7 mouse cellular contexts compared by ENCODE assay signal in genomic region chr4:147127137-147127536, GRCm38 (mm10). TPM values are rescaled to one million over a fixed set of nuclear protein-coding genes. Genes with fewer than 3 reads are reported as not detected.
DNase-seq lines count a peak whose midpoint lies in the region; ATAC-seq and TF ChIP-seq lines count a peak whose summit lies in the region.
"Not testable (repeated sequence)": the region's sequence is repeated elsewhere in the genome, so short reads cannot be mapped to it uniquely, and the experiment has no call there.

No protein-coding gene starts in this region.

- not testable (repeated sequence) for H3K27me3 ChIP-seq in embryonic facial prominence, embryonic 11.5 days (ENCODE audit: control insufficient read depth, insufficient read depth, low read length); hindbrain, postnatal 0 days (ENCODE audit: insufficient read depth, low read length); lung, postnatal 0 days (replicated peaks; ENCODE audit: insufficient read depth, low read length)

- not testable (repeated sequence) for H3K4me1 ChIP-seq in embryonic facial prominence, embryonic 11.5 days (ENCODE audit: control insufficient read depth, insufficient read depth, low read length); hindbrain, postnatal 0 days (ENCODE audit: insufficient read depth, low read length); lung, postnatal 0 days (ENCODE audit: insufficient read depth, low read depth, low read length)

- H3K36me3 ChIP-seq in embryonic facial prominence, embryonic 11.5 days (replicated peaks; ENCODE audit: control insufficient read depth, insufficient read depth, low read depth, low read length); hindbrain, postnatal 0 days (ENCODE audit: insufficient read depth, low read length); lung, postnatal 0 days (ENCODE audit: insufficient read depth, low read length): not testable (repeated sequence)

- DNase-seq in 3T3-L1 (ENCODE audit: low read depth, low spot score) (peak; percentile 5), NIH3T3 (ENCODE audit: low read depth) (peak; percentile 11)
- DNase-seq in embryonic facial prominence, embryonic 11.5 days (ENCODE audit: low spot score): peak; percentile 0
- DNase-seq in hindbrain, postnatal 0 days (ENCODE audit: low spot score): peak; percentile 1
- peak; percentile 4 for DNase-seq in lung, postnatal 0 days (ENCODE audit: low spot score)
- peak; percentile 11 for DNase-seq in neural tube, embryonic 10.5 days (ENCODE audit: extremely low spot score, low spot score)
- DNase-seq in yolk sac, embryonic 10.5 days (ENCODE audit: low spot score): peak; percentile 1

- not testable (repeated sequence) for TF ChIP-seq EP300 in lung, postnatal 0 days (IDR thresholded peaks at IDR 0.05)

- not testable (repeated sequence) for H3K4me2 ChIP-seq in embryonic facial prominence, embryonic 11.5 days (ENCODE audit: low read depth, low read length); hindbrain, postnatal 0 days (ENCODE audit: low read depth, low read length); lung, postnatal 0 days (replicated peaks; ENCODE audit: low read depth, low read length)

- H3K27ac ChIP-seq in embryonic facial prominence, embryonic 11.5 days (replicated peaks; ENCODE audit: low read depth, low read length); hindbrain, postnatal 0 days; lung, postnatal 0 days (ENCODE audit: low read length): not testable (repeated sequence)

- not testable (repeated sequence) for H3K9ac ChIP-seq in embryonic facial prominence, embryonic 11.5 days (replicated peaks; ENCODE audit: low read length); hindbrain, postnatal 0 days (replicated peaks; ENCODE audit: low read length); lung, postnatal 0 days (replicated peaks; ENCODE audit: low read depth)

- ATAC-seq in embryonic facial prominence, embryonic 11.5 days (replicated peaks; ENCODE audit: insufficient number of reproducible peaks, low FRiP score, low TSS enrichment, low read depth); hindbrain, postnatal 0 days; lung, postnatal 0 days: not testable (repeated sequence)

- H3K9me3 ChIP-seq in embryonic facial prominence, embryonic 11.5 days (replicated peaks; ENCODE audit: control insufficient read depth, low read length): not testable (repeated sequence)
- H3K9me3 ChIP-seq in hindbrain, postnatal 0 days (ENCODE audit: low read length): peaks cover 16% of the 10 kb centered on the region
- H3K9me3 ChIP-seq in lung, postnatal 0 days (ENCODE audit: low read length): peaks cover 14% of the 10 kb centered on the region

- not testable (repeated sequence) for TF ChIP-seq CTCF in hindbrain, postnatal 0 days (IDR thresholded peaks at IDR 0.05; ENCODE audit: low read depth); lung, postnatal 0 days (IDR thresholded peaks at IDR 0.05)

- 79% methylated on average over 2 of the region's 2 CpGs for WGBS in embryonic facial prominence, embryonic 11.5 days
- WGBS in hindbrain, postnatal 0 days: 82% methylated on average over 2 of the region's 2 CpGs
- WGBS in lung, postnatal 0 days: 80% methylated on average over 2 of the region's 2 CpGs

- H3K4me3 ChIP-seq in embryonic facial prominence, embryonic 11.5 days (ENCODE audit: low read depth, low read length); hindbrain, postnatal 0 days (ENCODE audit: low read length); lung, postnatal 0 days (ENCODE audit: low read depth, low read length): not testable (repeated sequence)

RNA-seq across cellular contexts. Expression of gene Zfp991, which starts 4.7 kb away (rescaled TPM):
- 10.4 and 12.6 TPM in 2 replicates for polyA plus RNA-seq in embryonic facial prominence, embryonic 11.5 days (2014; fragmentation: Nextera tagmentation; extraction: Ambion mirVana)
- 3.0 TPM in 2 replicates for total RNA-seq in hindbrain, postnatal 0 days (2014; rRNA removed)
- 4.9 and 6.5 TPM in 2 replicates for polyA plus RNA-seq in hindbrain, postnatal 0 days (2015; fragmentation: Nextera tagmentation; extraction: Ambion mirVana)
- 1.9 and 2.1 TPM in 2 replicates for polyA plus RNA-seq in lung, postnatal 0 days (2015; fragmentation: Nextera tagmentation; extraction: Ambion mirVana)
